Comparison of ENCODE assay signal across 36 mouse cellular contexts in the genomic region with DNA sequence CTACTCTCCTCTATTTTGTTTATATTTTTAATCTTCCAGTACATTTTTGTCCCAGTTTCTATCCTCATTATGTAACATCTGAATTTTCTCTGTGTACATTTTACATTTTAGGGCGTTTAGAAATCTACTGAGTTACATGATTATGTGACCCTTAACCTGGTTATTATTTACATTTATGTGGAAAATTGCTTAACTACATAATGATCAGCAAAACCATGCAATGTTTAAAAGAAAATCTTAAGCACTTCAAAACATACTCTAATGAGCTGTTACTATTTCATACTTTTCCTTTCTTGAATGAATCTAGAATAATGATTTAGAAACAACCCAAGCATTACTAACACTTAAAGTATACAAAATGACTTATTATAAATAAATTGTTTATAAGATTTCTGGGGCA.
"Had no signal": no experiment of that assay in that cellular context is flagged by ENCODE, and none has a peak within 500 bp of the region (broad histone marks: within the 10 kb centered on the region; RNA-seq: fewer than 3 reads in every experiment).

No protein-coding gene starts in this region.

- H3K4me1 ChIP-seq: heart, embryonic 10.5 days; heart, embryonic 12.5 days; heart, embryonic 13.5 days; heart, embryonic 15.5 days; hindbrain, embryonic 10.5 days; hindbrain, embryonic 12.5 days; hindbrain, embryonic 13.5 days; hindbrain, embryonic 15.5 days; intestine, embryonic 15.5 days; kidney, embryonic 15.5 days had no signal

- ATAC-seq: hindbrain, embryonic 16.5 days; hindbrain, postnatal 0 days; inflammation-experienced regulatory T-cells, adult 6 months; intestine, embryonic 15.5 days; intestine, embryonic 16.5 days; intestine, postnatal 0 days had no signal

- H3K4me2 ChIP-seq: heart, embryonic 11.5 days; heart, embryonic 12.5 days; heart, embryonic 13.5 days; heart, embryonic 15.5 days; hindbrain, embryonic 12.5 days; hindbrain, embryonic 13.5 days; hindbrain, embryonic 14.5 days; hindbrain, embryonic 15.5 days; intestine, embryonic 15.5 days; kidney, embryonic 15.5 days had no signal

- DNase-seq: heart, adult 18-20 months; heart, adult 2 months; heart, postnatal 10 days; heart, postnatal 14 days; heart, postnatal 36 days; heart, postnatal 4 days; kidney, adult 11 months; kidney, adult 18-20 months; kidney, adult 2 months; kidney, adult 8-10 months; kidney, adult 9 months; kidney, postnatal 10 days; kidney, postnatal 14 days; kidney, postnatal 25 days; kidney, postnatal 36 days; kidney, postnatal 4 days; layer of hippocampus, adult 9-11 months had no signal

- H3K9ac ChIP-seq: heart, embryonic 12.5 days; heart, embryonic 13.5 days; heart, embryonic 15.5 days; hindbrain, embryonic 12.5 days; hindbrain, embryonic 13.5 days; hindbrain, embryonic 14.5 days; hindbrain, embryonic 15.5 days; intestine, embryonic 15.5 days; kidney, embryonic 15.5 days had no signal

- H3K27ac ChIP-seq: heart, adult 2 months; heart, embryonic 10.5 days; heart, embryonic 13.5 days; heart, embryonic 15.5 days; hindbrain, embryonic 10.5 days; hindbrain, embryonic 12.5 days; hindbrain, embryonic 13.5 days; hindbrain, embryonic 14.5 days; hindbrain, embryonic 15.5 days; hindbrain, postnatal 0 days; intestine, embryonic 15.5 days; kidney, embryonic 15.5 days; kidney, postnatal 0 days; layer of hippocampus, adult 2 months had no signal

- H3K36me3 ChIP-seq: heart, embryonic 10.5 days; heart, embryonic 12.5 days; heart, embryonic 13.5 days; heart, embryonic 15.5 days; hindbrain, embryonic 10.5 days; hindbrain, embryonic 12.5 days; hindbrain, embryonic 13.5 days; hindbrain, embryonic 15.5 days; intestine, embryonic 15.5 days; kidney, embryonic 15.5 days had no signal

- H3K4me3 ChIP-seq: heart, adult 2 months; heart, embryonic 10.5 days; heart, embryonic 12.5 days; heart, embryonic 13.5 days; heart, embryonic 15.5 days; hindbrain, embryonic 10.5 days; hindbrain, embryonic 12.5 days; hindbrain, embryonic 13.5 days; hindbrain, embryonic 15.5 days; intestine, embryonic 15.5 days; kidney, embryonic 15.5 days; layer of hippocampus, adult 2 months had no signal

- H3K27me3 ChIP-seq: heart, embryonic 12.5 days; heart, embryonic 13.5 days; heart, embryonic 15.5 days; hindbrain, embryonic 12.5 days; hindbrain, embryonic 13.5 days; hindbrain, embryonic 15.5 days; intestine, embryonic 15.5 days; kidney, embryonic 15.5 days had no signal

- H3K9me3 ChIP-seq: heart, embryonic 10.5 days; heart, embryonic 12.5 days; heart, embryonic 13.5 days; heart, embryonic 15.5 days; hindbrain, embryonic 10.5 days; hindbrain, embryonic 12.5 days; hindbrain, embryonic 13.5 days; hindbrain, embryonic 15.5 days; intestine, embryonic 15.5 days; kidney, embryonic 15.5 days had no signal
